Mouse (Mus musculus): ENCODE measurements around the gene Cd300lf.

The Cd300lf gene

DNA sequence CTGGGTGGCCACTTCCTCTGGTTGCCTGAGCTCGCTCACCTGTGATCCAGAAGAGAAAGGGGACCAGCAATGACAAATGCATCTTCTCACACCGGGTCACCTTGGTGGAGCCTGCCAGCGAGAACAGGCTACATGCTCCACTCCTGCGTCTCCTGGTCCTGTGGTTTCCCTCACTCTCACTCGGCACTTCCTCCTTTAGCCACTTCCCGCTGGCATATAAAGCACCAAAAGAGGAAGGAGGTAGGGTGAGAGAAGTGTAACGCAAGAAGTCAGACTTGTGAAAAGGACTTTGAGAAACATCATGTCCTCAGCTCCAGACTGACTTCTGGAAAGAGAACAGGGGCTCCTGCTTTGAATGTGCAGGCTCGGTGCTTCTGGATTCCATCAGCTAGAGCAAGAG lies at the start of gene Cd300lf:
Gene Cd300lf (minus strand): TSS at position 193 of the 400 bp plus-strand sequence.
- DNase-seq, result no peak

DNA sequence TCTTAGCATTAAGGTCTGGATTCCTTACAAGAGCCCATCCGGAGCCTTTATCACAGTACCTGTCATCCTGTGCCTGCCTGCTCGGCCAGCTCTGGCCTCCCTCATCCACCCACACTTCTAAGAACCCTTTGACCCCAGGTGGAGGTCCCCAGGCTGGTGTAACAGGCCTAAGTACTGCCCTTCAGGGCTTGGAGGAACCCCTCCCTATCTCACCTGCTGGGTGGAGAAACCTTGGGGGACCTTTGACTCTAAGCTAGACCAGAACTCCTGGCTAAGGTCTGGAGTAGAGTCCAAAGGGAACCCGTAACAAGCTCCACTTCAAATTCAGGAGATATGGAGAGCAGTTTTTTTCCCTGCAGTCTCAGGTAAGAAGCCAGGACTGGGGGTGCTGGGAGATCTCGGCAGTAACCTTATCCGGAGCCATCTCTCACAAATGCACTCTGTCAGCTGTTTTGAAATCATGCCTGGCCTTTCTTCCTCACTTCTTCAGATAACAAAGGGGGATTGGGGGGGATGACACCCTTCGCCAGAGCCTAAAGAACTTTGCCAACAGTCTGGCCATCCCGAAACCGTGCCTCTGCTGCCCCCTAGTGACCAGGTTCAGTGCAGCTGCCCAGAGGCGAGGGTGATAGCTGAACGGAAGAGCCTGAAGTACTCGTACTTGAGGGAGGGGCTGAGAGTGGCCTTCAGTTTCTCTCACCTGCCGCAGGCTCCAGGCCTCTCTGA lies 48.3 kb upstream of the Cd300lf start:
- peak; percentile 92 to 93 for DNase-seq

GRCm38 (mm10) chr11:115179881-115180280 lies 46.1 kb upstream of the Cd300lf start:
- no peak for DNase-seq

- DNase-seq, result no peak
Observed at GRCm38 (mm10) chr11:115179191-115179590, 45.4 kb upstream of the Cd300lf start.

- DNase-seq, result no peak
Observed at GRCm38 (mm10) chr11:115178766-115179165, 45.0 kb upstream of the Cd300lf start.

DNA sequence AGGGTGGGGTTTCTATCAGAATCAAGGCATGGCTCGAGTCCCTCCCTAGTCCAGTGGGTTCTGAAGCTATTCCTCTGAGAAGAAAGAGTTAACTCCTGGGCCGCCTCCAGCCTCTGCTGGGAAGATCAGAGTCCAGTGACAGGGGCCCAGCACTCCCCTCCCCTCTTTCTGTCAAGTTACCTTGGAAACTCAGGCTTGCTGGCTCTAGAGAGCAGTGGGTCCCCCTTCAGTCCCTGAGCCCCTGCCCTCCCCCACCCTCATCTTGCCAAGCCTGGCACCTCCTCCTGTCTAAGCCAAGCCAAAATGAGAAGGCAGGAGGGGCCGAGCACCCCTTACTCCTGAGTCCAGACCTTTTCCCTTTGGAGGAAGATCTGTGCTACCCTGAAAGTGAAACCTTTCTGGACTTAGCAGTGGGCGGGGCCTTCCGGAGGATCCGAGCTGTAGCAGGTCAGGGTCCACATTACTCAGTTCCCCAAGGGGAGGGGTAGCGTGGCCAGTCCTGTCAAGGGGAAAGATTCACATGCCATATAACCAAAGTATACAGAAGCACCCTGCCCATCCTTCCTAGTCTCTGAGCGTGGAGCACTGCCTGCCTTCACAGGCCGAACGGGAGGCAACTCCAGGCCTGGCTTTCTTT lies 43.9 kb upstream of the Cd300lf start:
- DNase-seq, result peak; percentile 68 to 82

- peak in 1 of 2 experiments; percentile 47 for DNase-seq
Observed at GRCm38 (mm10) chr11:115176399-115177190, 42.8 kb upstream of the Cd300lf start.

- DNase-seq, result peak; percentile 53 to 70
Observed at GRCm38 (mm10) chr11:115173549-115174339, 40.0 kb upstream of the Cd300lf start.

DNA sequence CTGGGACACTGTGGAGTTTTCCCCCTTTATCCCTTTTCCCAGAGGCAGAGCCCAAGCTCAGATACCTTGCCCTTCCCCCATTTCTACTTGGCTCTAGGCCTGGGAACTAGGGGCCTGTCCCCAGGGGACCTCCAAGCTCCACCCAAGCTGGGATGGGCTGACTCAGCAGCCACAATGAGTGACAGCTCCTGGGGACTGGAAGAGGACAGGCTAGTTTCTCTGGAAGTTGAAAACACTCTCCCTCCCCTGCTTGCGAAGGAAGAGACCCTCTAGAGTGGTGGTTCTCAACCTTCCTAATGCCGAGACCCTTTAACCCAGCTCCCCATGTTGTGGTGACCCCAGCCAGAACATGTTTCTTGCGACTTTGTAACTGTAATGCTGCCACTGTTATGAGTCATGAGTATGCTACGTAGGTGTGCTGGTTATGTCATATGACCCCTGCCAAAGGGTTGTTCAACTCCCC lies 39.1 kb upstream of the Cd300lf start:
- DNase-seq, result peak; percentile 69 to 77

DNA sequence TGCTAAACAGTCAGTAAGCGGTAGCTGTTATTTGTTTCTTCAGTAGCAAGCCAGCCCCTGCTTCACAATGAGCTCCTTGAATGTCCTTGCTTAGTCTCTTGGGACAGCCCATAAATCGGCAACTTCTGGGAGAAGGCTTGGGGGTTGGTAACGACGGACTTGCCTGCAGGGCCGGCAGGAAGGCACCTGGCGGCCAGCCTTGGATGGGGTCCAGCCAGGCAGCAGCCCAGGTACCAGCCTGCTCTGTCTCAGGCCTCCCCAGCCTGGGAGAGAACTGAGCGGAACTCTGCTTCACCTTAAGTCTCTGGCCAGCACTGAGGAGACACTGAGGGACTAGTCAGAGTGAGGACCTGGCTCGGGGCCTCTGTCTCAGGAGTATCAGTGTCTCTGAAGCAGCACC lies 37.3 kb upstream of the Cd300lf start:
- DNase-seq, result peak; percentile 49 to 56

DNA sequence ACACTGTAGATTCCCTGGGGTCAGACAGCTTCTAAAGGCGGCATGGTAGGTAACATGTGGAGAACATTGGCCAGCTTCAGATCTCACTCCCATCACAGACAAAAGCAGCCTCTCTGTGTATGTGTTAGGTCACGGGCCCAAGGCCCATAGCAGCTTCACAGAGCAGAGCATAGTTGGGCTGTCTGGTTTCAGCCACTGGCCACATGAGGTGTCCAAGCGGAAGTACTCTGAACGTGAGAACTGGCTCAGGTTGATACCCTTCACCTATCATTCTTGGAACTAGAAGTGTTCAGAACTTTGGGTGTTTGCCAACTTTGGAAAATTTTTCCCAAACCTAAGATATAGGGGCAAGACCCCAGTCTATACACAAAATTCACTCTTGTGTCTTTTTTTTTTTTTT lies 35.6 kb upstream of the Cd300lf start:
- no peak for DNase-seq

- DNase-seq, result no peak
Observed at GRCm38 (mm10) chr11:115167631-115168249, 33.9 kb upstream of the Cd300lf start.

GRCm38 (mm10) chr11:115166776-115167175 lies 33.0 kb upstream of the Cd300lf start:
- DNase-seq, result no peak

DNA sequence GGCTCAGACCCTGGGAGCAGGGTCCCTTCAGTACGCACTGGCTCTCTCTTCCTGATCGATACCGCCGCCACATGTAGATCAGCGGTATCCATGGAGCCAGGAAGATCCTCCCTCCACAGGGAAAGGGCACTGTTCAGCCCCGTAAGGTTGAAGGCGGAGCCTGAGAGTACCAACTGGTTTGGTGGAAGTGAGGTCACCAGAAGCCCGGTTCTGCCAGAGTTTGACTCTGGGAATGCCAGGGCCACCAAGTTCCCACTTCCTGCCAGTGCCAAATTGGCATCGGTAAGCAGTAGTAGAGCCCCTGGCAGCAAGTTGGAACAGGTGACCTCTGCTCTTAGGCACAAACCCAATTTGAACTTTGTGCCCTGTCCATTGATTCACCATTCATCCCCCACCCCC lies 31.2 kb upstream of the Cd300lf start:
- DNase-seq, result peak; percentile 53 to 72

- peak; percentile 52 to 73 for DNase-seq
Observed at GRCm38 (mm10) chr11:115164341-115164975, 30.7 kb upstream of the Cd300lf start.

- DNase-seq, result peak; percentile 64 to 78
Observed at GRCm38 (mm10) chr11:115163568-115164150, 29.9 kb upstream of the Cd300lf start.

DNA sequence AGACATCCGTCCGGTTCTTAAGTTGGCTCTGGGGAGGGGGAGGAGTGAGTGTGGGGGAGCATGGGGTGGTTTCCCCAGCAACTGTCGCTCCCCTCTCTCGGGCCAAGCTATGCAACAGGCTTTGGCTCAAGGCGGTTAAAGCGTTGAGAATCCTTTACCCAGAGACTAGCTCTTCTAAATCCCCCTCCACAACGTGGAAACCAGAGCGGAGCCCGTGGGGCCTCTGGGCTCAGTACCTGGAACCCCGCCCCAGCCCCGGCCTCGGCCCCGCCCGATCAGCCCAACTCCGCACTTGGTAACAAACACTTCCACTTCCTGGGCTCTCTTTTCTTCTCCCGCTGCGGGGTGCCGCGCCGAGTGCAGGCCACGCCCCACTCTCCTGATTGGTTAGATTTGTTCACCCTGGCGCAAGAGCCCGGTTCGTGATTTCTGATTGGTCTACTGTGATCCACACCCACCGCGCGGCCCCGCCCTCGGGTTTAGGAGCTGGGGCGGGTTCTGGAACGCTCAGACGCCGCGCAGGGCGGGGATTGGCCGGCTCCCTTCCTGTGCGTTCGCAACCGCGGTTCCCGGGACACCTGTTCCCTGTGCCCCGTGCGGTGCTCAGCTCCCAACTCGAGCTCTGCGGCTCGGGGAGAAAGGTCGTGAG lies 29.2 kb upstream of the Cd300lf start, which contains the start of gene Slc9a3r1:
Gene Slc9a3r1 (plus strand): TSS at position 510 of the 649 bp plus-strand sequence.
- DNase-seq, result peak; percentile 98 to 99

- no peak for DNase-seq
Observed at GRCm38 (mm10) chr11:115162205-115162601, 28.4 kb upstream of the Cd300lf start.

DNA sequence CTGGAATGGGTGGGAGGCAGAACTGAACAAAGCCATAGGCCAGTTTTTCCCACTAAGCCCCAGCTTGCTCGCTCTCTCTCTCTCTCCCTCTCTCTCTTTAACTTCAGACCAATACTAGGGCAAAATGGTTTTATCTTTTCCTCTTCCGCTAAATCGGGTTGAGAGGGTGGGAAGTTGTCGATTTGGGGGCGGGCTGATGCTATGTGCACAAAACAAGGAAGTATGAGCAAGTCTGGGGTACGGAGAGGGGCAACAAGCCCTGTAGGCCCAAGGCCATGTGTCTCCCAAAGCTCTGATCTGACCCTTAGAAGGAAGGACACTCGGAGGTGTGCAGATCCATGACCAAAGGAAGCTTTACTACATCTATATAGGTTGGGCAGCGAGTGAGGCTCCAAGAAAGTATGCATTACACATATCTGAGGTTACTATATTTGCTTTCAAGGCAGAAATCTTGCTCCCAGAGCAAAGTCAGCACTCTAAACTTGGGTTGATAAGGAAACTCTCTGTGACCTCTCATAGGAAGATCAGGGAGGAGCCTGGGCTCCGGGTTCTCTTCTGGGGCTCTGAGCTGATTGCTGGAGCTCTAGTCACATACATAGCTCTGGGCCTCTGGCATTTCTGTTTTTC lies 27.9 kb upstream of the Cd300lf start:
- no peak for DNase-seq

All from kidney, postnatal 4 days (tissue).